Mouse (Mus musculus): ENCODE data around the gene Vti1b. TPM values are rescaled to one million over a fixed set of nuclear protein-coding genes. Genes with fewer than 3 reads are reported as not detected.

Vti1b gene
- polyA plus RNA-seq (2015; fragmentation: Nextera tagmentation; extraction: Ambion mirVana), result 110 and 111 TPM in 2 replicates

DNA sequence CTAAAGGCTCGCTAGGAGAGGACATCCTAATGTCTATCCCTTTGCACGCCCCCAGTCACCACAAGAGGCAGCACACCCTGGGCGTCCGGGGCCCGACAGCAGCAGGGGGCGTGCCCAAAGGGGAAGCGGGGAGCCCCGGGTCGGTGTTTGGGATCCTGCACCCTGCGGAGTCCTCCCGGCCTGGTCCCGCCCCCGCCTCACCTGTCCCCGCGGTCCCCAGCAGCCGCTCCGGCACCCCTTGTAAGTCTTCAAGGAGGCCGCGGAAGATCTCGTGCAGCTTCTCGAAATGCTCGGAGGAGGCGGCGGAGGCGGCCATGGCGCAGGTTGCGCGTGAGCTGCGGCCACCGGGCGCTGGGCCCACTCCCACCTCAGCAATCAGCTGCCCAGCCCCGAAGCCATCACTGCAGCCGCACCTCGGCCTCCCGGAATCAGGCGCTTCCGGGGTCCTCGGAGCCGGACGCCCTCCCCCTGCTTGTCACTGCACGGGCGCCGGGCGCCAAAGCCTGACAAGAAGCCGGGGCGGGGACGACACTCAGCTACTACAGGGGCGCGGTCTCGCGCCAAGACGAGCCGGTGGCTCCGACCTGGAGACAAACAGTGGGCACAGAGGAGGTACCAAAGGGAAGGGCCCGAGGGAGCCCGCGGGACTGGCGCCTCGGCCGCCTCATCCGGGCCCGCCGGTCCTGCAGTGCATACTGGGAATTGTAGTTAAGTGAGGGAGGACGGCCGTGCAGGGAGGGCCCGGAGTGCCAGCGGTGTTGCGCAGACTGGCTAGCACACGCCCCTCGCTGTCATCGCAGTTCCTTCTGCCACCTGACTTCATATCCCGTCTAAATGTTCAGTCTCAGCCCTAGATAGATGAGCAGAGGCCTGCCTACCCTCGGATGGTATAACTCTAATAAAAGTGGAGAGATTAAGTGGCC lies at the start of gene Vti1b:
Gene Vti1b, minus strand, starts transcription at position 649 of the 923 bp plus-strand sequence.
- H3K4me2 ChIP-seq (replicated peaks; ENCODE audit: low read depth), result peak within 1 kb of the TSS; percentile 64
- no peaks in the 10 kb centered on the region; the same call in 1 of the 2 replicates for H3K36me3 ChIP-seq (ENCODE audit: control insufficient read depth, insufficient read depth, low read length)
- peak within 1 kb of the TSS; percentile 97 for H3K4me3 ChIP-seq (ENCODE audit: low read depth, low read length)
- TF ChIP-seq EP300 (optimal IDR thresholded peaks at IDR 0.05) (peak; percentile 87), CTCF (IDR thresholded peaks at IDR 0.05; ENCODE audit: low read depth) (peak; percentile 82)
- H3K9ac ChIP-seq (ENCODE audit: low read length), result peak within 1 kb of the TSS; percentile 87
- 0% methylated on average over 63 of the region's 73 CpGs for WGBS
- ATAC-seq (ENCODE audit: low FRiP score, low TSS enrichment) (peak; percentile 98), DNase-seq (ENCODE audit: low spot score) (peak; percentile 91)
- peak within 1 kb of the TSS; percentile 93 for H3K27ac ChIP-seq (replicated peaks)
- H3K4me1 ChIP-seq (replicated peaks; ENCODE audit: control insufficient read depth, insufficient read depth), result no peaks in the 10 kb centered on the region
- no peaks in the 10 kb centered on the region for H3K9me3 ChIP-seq (ENCODE audit: control insufficient read depth, low read length)
- H3K27me3 ChIP-seq (ENCODE audit: control insufficient read depth, insufficient read depth, low read length), result no peaks in the 10 kb centered on the region

DNA sequence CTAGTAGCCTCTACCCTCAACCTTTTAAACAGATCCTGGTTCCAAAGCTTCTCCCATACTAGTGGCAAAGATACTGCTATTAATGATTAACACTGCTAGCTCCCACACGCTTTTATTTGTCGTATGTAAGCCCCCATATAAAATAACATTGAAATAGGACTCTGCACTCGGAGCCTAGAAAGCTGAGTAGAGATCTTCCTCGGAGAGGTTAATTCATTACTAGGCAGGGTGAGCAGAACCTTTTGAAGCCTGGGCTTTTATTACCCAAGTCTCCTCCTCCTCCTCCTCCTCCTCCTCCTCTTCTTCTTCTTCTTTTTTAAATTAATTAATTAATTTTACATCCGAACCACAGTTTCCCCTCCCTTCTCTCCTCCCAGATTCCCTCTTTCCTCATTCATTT lies 45.0 kb upstream of the Vti1b start:
- Histone ChIP-seq H3K4me3 (ENCODE audit: low read depth, low read length) (no peak overlapping the region), H3K9ac (ENCODE audit: low read length) (no peak overlapping the region), H3K4me1 (replicated peaks; ENCODE audit: control insufficient read depth, insufficient read depth) (no peaks in the 10 kb centered on the region), H3K27ac (replicated peaks) (no peak overlapping the region), H3K4me2 (replicated peaks; ENCODE audit: low read depth) (no peak overlapping the region), H3K36me3 (ENCODE audit: control insufficient read depth, insufficient read depth, low read length) (no peaks in the 10 kb centered on the region), H3K27me3 (ENCODE audit: control insufficient read depth, insufficient read depth, low read length) (no peaks in the 10 kb centered on the region), H3K9me3 (ENCODE audit: control insufficient read depth, low read length) (no peaks in the 10 kb centered on the region)
- DNase-seq (ENCODE audit: low spot score) (no peak), ATAC-seq (ENCODE audit: low FRiP score, low TSS enrichment) (no peak)
- 38% methylated on average over 5 of the region's 5 CpGs for WGBS
- no peak for TF ChIP-seq CTCF (IDR thresholded peaks at IDR 0.05; ENCODE audit: low read depth)
- TF ChIP-seq EP300 (optimal IDR thresholded peaks at IDR 0.05), result no peak

DNA sequence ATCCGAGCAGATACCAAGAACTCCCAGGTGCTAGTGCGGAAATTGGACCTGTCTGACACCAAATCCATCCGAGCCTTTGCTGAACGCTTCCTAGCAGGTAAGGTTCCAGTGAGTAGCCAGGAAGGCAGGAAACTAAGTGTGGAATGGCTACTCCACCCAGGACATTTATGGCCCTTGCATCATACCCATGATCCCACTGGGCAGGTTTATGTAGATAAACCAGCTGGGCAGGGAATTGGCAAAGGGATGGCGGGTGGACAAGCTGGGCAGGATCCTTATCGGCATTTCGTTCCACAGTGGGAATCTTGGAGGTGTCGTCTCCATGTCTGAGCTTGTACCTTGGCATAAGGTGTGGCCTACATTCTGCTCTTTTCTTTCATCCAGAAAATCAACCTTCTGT lies 39.0 kb upstream of the Vti1b start:
- Histone ChIP-seq H3K27me3 (ENCODE audit: control insufficient read depth, insufficient read depth, low read length) (no peaks in the 10 kb centered on the region), H3K27ac (replicated peaks) (peak overlapping the region; percentile 61; the same call in 1 of the 2 replicates), H3K9me3 (ENCODE audit: control insufficient read depth, low read length) (no peaks in the 10 kb centered on the region), H3K4me2 (replicated peaks; ENCODE audit: low read depth) (no peak overlapping the region), H3K9ac (ENCODE audit: low read length) (no peak overlapping the region), H3K36me3 (ENCODE audit: control insufficient read depth, insufficient read depth, low read length) (no peaks in the 10 kb centered on the region), H3K4me3 (ENCODE audit: low read depth, low read length) (no peak overlapping the region), H3K4me1 (replicated peaks; ENCODE audit: control insufficient read depth, insufficient read depth) (no peaks in the 10 kb centered on the region)
- TF ChIP-seq EP300 (optimal IDR thresholded peaks at IDR 0.05) (peak; percentile 94), CTCF (IDR thresholded peaks at IDR 0.05; ENCODE audit: low read depth) (no peak)
- ATAC-seq (ENCODE audit: low FRiP score, low TSS enrichment) (0 out of 2 replicates have a peak, but pooled peaks have one; percentile 52), DNase-seq (ENCODE audit: low spot score) (no peak)
- WGBS, result 77% methylated on average over 8 of the region's 8 CpGs

DNA sequence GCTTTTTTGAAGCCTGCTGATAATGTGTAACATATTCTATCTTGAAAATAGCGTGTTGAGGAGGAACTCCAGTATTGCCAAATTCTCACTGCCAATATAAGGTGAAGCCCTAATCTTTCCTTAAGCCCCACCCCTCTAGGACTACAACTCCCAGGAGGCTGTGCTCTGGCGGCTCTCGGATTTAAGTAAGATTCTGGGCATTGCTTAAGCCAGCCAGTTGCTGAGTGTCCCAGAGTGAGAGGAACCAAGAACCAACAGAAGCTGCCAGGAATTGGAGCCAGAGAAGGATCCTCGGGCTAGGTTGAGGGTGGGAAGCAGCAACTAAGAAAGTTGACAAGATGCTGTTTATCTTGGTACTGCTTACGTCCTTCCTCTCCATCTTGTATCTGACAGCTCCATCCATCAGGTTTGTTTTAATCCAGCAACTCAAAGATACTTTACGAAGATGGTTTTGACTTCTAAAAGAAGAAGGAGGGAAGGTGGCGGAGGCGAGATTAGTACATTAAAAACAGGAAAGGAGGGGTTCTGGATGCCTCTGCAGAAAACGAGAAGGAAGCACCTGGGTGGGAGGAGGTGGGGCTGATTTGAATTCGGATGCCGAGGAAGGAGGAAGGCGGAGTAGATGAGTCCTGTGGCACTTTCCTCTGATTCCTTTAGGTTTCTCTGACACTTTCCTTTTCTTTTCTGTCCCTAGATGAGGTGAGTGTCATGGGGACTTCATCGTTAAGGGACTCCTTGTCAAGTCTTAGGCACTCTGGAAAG lies 36.4 kb upstream of the Vti1b start, which contains the start of gene Rdh12:
Gene Rdh12, plus strand, starts transcription at position 212 of the 762 bp plus-strand sequence.
- Histone ChIP-seq H3K4me2 (replicated peaks; ENCODE audit: low read depth) (peak within 1 kb of the TSS; percentile 45), H3K9ac (ENCODE audit: low read length) (0 out of 2 replicates have a peak within 1 kb of the TSS, but pooled peaks have one; percentile 5), H3K27ac (replicated peaks) (peak within 1 kb of the TSS; percentile 63), H3K9me3 (ENCODE audit: control insufficient read depth, low read length) (no peaks in the 10 kb centered on the region), H3K27me3 (ENCODE audit: control insufficient read depth, insufficient read depth, low read length) (no peaks in the 10 kb centered on the region), H3K4me1 (replicated peaks; ENCODE audit: control insufficient read depth, insufficient read depth) (no peaks in the 10 kb centered on the region), H3K36me3 (ENCODE audit: control insufficient read depth, insufficient read depth, low read length) (no peaks in the 10 kb centered on the region), H3K4me3 (ENCODE audit: low read depth, low read length) (peak within 1 kb of the TSS; percentile 18)
- TF ChIP-seq EP300 (optimal IDR thresholded peaks at IDR 0.05) (no peak), CTCF (IDR thresholded peaks at IDR 0.05; ENCODE audit: low read depth) (no peak)
- ATAC-seq (ENCODE audit: low FRiP score, low TSS enrichment) (peak; percentile 45; the same call in 1 of the 2 replicates), DNase-seq (ENCODE audit: low spot score) (peak; percentile 31)
- 4% methylated on average over 13 of the region's 13 CpGs for WGBS

DNA sequence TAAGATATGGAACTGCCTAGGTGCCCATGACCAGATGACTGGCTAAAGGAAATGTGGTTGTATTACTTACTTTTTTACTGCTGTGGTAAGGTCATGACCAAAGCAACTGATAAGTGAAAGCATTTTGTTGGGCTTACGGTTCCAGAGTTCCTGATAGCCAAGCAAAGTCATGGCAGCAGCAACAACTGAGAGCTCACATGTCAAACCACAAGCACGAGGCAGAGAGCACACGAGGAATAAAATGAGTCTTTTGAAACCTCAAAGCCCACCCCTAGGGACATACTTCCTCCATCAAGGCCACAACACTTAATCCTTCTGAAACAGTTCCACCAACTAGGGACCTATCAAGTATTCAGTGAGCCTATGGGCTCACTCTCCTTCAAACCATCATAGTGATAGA lies 29.4 kb upstream of the Vti1b start:
- H3K4me2 ChIP-seq (replicated peaks; ENCODE audit: low read depth), result no peak overlapping the region
- TF ChIP-seq CTCF (IDR thresholded peaks at IDR 0.05; ENCODE audit: low read depth) (no peak), EP300 (optimal IDR thresholded peaks at IDR 0.05) (no peak)
- H3K4me3 ChIP-seq (ENCODE audit: low read depth, low read length), result no peak overlapping the region
- 62% methylated on average over 3 of the region's 3 CpGs for WGBS
- ATAC-seq (ENCODE audit: low FRiP score, low TSS enrichment) (no peak), DNase-seq (ENCODE audit: low spot score) (no peak)
- H3K4me1 ChIP-seq (replicated peaks; ENCODE audit: control insufficient read depth, insufficient read depth), result no peaks in the 10 kb centered on the region
- H3K27ac ChIP-seq (replicated peaks), result no peak overlapping the region
- no peaks in the 10 kb centered on the region for H3K27me3 ChIP-seq (ENCODE audit: control insufficient read depth, insufficient read depth, low read length)
- no peaks in the 10 kb centered on the region for H3K36me3 ChIP-seq (ENCODE audit: control insufficient read depth, insufficient read depth, low read length)
- no peaks in the 10 kb centered on the region for H3K9me3 ChIP-seq (ENCODE audit: control insufficient read depth, low read length)
- H3K9ac ChIP-seq (ENCODE audit: low read length), result no peak overlapping the region
